Mouse (Mus musculus) kidney, postnatal 0 days (tissue): ENCODE data around the gene Inpp5a. TPM values are rescaled to one million over a fixed set of nuclear protein-coding genes. Genes with fewer than 3 reads are reported as not detected.

ENCODE experiments used
- ATAC-seq: fragments of 200-750 bp; cut with Nextera tagmentation; replicated peaks from 2 replicates; pipeline ENCODE4 v1.8.0; 2017; ENCODE audit warnings: low read depth, moderate number of reproducible peaks, moderate TSS enrichment, moderate library complexity; ENCODE audit not compliant: low FRiP score
- DNase-seq: peaks from one replicate; pipeline ENCODE4 v3.0.0-alpha.2; 2016; ENCODE audit warnings: low spot score
- H3K27ac ChIP-seq: fragments of 300-500 bp; sonication (generic); 2 replicates; pipeline ENCODE4 v1.5.1; 2014; ENCODE audit warnings: mild to moderate bottlenecking
- H3K27me3 ChIP-seq: fragments of 300-500 bp; sonication (generic); 2 replicates; pipeline ENCODE4 v1.6.1; 2014; ENCODE audit warnings: low read length, mixed read lengths; ENCODE audit not compliant: insufficient read depth
- H3K36me3 ChIP-seq: fragments of 300-500 bp; sonication (generic); 2 replicates; pipeline ENCODE4 v1.6.1; 2014; ENCODE audit warnings: low read length, mixed read lengths; ENCODE audit not compliant: insufficient read depth
- H3K4me1 ChIP-seq: fragments of 300-500 bp; sonication (generic); replicated peaks from 2 replicates; pipeline ENCODE4 v1.6.1; 2014; ENCODE audit warnings: antibody characterized with exemption, low read length, mixed read lengths; ENCODE audit not compliant: insufficient read depth
- H3K4me2 ChIP-seq: fragments of 300-500 bp; sonication (generic); 2 replicates; pipeline ENCODE4 v1.6.1; 2014; ENCODE audit warnings: mild to moderate bottlenecking, low read length, moderate library complexity, mixed read lengths
- H3K4me3 ChIP-seq: fragments of 300-500 bp; sonication (generic); replicated peaks from 2 replicates; pipeline ENCODE4 v1.5.1; 2014; ENCODE audit warnings: low read depth, low read length
- H3K9ac ChIP-seq: fragments of 300-500 bp; sonication (generic); 2 replicates; pipeline ENCODE4 v1.6.1; 2014; ENCODE audit warnings: low read depth, low read length
- H3K9me3 ChIP-seq: fragments of 300-500 bp; sonication (generic); replicated peaks from 2 replicates; pipeline ENCODE4 v1.6.1; 2016; ENCODE audit warnings: low read length, inconsistent platforms, mixed read lengths
- CTCF ChIP-seq: IDR thresholded peaks from 2 replicates; pipeline ENCODE4 v1.5.1; 2016; ENCODE audit warnings: antibody characterized with exemption, low read depth, mild to moderate bottlenecking, moderate library complexity
- WGBS: fragments of 180-500 bp; shearing (Covaris S2); extraction: QIAGEN DNeasy Blood & Tissue Kit; methylation state at CpG from one replicate; pipeline ENCODE4 v1.1.7; 2014; 5-methylcytosine and 5-hydroxymethylcytosine counted together
- polyA plus RNA-seq: library from polyadenylated mRNA; unstranded; fragments of >200 nt; fragmentation: Nextera tagmentation; extraction: Ambion mirVana; gene quantifications from 2 replicates; pipeline ENCODE4 v1.2.1, GENCODE M21; 2015

Inpp5a gene
- polyA plus RNA-seq, 1 experiment from 2014 or later = 24.3 TPM

DNA sequence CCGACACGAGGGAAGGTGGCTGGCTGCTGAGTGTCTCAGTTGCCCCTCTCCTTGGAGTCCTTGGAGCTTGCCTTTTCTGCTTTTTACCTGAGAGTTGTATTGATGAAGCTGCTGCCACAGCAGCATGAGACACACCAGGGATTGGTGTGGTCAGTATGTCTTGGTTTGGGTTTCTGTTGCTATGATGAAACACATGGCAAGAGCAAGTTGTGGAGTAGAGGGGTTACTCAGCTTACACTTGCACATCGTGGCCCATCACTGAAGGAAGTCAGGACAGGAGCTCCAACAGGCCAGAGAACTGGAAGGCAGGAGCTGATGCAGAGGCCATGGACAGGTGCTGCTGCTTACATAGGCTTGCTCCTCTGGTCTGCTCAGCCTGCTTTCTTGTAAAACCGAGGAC is 76.6 kb downstream of the Inpp5a start:
- Histone ChIP-seq H3K9me3 (no peaks in the 10 kb centered on the region), H3K27me3 (no peaks in the 10 kb centered on the region), H3K4me1 (peaks cover 18% of the 10 kb centered on the region), H3K4me2 (no peak overlapping the region), H3K36me3 (no peaks in the 10 kb centered on the region), H3K4me3 (no peak overlapping the region), H3K9ac (no peak overlapping the region), H3K27ac (no peak overlapping the region)
- DNase-seq (no peak), ATAC-seq (no peak)
- no peak for TF ChIP-seq CTCF
- WGBS = 74% methylated on average over 4 of the region's 4 CpGs

DNA sequence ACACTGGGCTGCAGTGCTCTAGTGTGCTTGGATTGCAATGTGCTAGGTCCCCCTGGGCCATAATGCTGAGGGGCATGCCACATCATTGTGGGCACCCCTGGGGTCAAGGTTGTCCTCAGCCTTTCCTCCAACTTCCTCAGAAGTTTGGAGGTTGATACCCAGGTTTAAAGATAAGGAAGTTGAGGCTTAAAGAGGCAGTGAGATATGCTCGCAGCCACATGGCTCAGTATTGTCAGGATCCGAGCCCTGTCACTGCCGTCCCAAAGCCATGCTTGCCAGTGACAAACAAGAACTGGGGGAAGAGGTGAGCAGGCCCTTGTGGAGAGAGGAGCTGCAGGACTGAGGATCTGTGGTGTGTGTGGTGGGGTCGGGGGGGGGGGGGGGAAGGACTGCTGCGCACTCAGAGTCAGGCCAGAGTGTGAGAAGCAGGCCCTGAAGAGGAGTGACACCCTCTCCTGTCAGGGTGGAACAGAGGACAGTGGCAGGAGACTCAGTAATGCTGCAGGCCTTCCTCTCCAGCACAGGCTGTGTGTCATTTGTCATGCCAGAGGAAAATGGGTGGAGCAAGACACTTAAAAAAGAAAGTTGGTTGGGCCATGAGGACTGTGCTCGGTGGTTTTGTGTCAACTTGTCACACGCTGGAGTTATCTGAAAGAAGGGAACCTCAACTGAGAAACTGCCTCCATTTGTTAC is 77.7 kb downstream of the Inpp5a start:
- Histone ChIP-seq H3K27me3 (no peaks in the 10 kb centered on the region), H3K27ac (peak overlapping the region; percentile 65), H3K36me3 (no peaks in the 10 kb centered on the region), H3K9ac (no peak overlapping the region), H3K4me2 (0 out of 2 replicates have a peak overlapping the region, but pooled peaks have one; percentile 10), H3K4me3 (no peak overlapping the region), H3K4me1 (peaks cover 18% of the 10 kb centered on the region), H3K9me3 (no peaks in the 10 kb centered on the region)
- peak; percentile 29 for DNase-seq
- TF ChIP-seq CTCF = no peak
- ATAC-seq = no peak
- WGBS = 52% methylated on average over 7 of the region's 7 CpGs

DNA sequence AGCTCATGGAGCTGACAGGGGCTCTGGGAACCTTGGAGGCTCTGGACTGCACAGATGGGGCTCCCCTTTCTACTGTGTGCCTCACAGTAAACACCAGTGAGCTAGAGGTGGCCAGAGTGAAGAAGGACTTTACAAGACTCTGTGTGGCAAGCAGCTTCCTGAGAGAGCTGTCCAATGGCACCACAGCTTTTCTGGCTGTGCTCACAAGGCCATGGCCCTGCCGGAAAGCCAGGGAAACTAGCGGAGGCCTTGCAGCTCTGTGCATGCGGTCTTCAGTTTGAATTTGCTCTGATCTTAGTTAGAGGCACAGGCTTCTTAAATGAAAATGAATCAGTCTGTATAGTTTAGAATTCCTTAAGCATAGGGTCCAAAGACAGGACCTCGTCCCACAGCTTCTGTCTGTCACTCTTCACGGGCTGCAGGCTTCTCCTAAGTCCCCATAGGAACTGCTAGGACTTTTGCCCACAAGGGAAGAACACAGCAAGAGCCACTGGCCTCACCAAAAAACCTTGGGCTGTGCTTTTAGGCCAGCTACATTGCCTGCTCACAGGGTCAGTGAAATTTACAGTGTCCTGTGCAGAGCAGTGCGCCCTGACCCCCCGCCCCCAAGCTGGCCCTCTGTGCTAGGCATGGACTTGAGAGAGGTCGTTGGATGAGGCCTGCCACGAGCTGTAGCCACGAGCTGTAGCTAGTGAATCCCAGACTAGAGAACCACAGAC is 78.4 kb downstream of the Inpp5a start:
- Histone ChIP-seq H3K4me1 (peaks cover 18% of the 10 kb centered on the region), H3K4me3 (no peak overlapping the region), H3K27ac (peak overlapping the region; percentile 65), H3K4me2 (0 out of 2 replicates have a peak overlapping the region, but pooled peaks have one; percentile 10), H3K9ac (no peak overlapping the region), H3K9me3 (no peaks in the 10 kb centered on the region), H3K36me3 (no peaks in the 10 kb centered on the region), H3K27me3 (no peaks in the 10 kb centered on the region)
- DNase-seq (peak; percentile 35), ATAC-seq (peak; percentile 7; the same call in 1 of the 2 replicates)
- WGBS = 46% methylated on average over 10 of the region's 10 CpGs
- TF ChIP-seq CTCF = no peak

DNA sequence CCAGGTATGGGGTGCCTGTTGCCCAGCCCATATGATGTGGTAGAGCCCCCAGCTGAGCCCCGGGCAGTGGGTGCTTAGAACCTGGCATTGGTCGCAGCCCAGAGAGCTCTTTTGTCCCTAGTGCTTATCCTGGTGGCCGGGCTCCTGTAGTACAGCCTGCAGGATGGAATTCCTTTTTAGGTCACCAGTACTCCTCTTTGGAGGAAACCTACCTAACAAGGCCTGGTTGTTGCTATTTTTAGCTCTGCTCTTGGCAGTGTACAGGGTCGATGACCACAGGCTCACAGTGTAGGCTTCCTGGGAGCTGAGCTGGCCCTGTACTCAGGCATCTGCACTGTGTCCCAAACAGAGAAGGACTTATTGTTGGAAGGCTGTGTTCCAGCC is 79.0 kb downstream of the Inpp5a start:
- ATAC-seq = peak; percentile 71
- Histone ChIP-seq H3K9ac (no peak overlapping the region), H3K4me1 (peaks cover 22% of the 10 kb centered on the region), H3K36me3 (no peaks in the 10 kb centered on the region), H3K9me3 (no peaks in the 10 kb centered on the region), H3K27me3 (no peaks in the 10 kb centered on the region), H3K27ac (0 out of 2 replicates have a peak overlapping the region, but pooled peaks have one; percentile 65), H3K4me3 (no peak overlapping the region), H3K4me2 (no peak overlapping the region)
- DNase-seq = peak; percentile 53
- TF ChIP-seq CTCF = peak; percentile 44; the same call in 1 of the 2 replicates
- 60% methylated on average over 4 of the region's 4 CpGs for WGBS

DNA sequence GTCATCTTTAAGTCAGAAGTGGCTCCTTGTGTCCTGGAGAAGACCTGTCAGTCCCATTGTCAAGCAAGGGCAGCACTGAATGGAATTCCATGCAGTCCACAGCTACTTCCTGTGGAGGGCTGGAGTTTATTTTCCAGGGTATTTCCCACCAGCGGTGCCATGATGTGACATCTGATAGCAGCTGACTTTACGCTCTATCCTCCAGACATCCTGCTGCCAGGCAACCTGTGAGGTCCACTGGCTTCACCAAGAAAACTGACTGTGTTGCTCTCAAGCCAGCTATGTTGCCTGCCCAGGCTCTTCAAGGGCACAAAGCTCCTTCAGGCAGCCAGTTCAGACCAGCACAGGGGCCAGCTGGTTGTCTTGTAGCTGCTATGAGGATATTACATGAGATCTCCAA is 79.5 kb downstream of the Inpp5a start:
- no peak for TF ChIP-seq CTCF
- Histone ChIP-seq H3K27ac (peak overlapping the region; percentile 65), H3K27me3 (no peaks in the 10 kb centered on the region), H3K9ac (no peak overlapping the region), H3K36me3 (no peaks in the 10 kb centered on the region), H3K4me3 (no peak overlapping the region), H3K9me3 (no peaks in the 10 kb centered on the region), H3K4me2 (no peak overlapping the region), H3K4me1 (peaks cover 24% of the 10 kb centered on the region)
- 23% methylated on average over 2 of the region's 2 CpGs for WGBS
- ATAC-seq (peak; percentile 30; the same call in 1 of the 2 replicates), DNase-seq (peak; percentile 75)

DNA sequence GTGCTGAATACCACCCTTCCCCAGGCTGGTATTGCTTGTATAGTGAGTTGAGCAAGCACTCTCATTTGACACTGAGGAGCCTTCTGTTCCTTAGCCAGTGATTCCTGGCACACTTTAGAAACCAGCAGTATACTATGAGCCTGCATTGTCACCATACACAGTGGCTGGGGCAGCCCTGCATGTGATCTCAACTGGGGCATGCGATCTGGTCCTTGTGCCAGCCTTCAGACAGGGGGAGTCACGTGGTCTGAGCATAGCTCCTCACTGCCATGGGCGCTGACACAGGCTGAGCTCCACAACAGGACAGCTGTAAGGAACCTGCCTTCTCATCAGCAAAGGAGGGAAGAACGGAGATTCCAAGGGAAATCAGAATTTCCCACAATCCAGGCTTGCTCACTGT is 80.5 kb downstream of the Inpp5a start:
- no peaks in the 10 kb centered on the region for H3K36me3 ChIP-seq
- H3K27me3 ChIP-seq = no peaks in the 10 kb centered on the region
- peaks cover 24% of the 10 kb centered on the region for H3K4me1 ChIP-seq
- H3K4me3 ChIP-seq = no peak overlapping the region
- TF ChIP-seq CTCF = no peak
- no peak for ATAC-seq
- WGBS = 87% methylated on average over 4 of the region's 4 CpGs
- H3K9ac ChIP-seq = no peak overlapping the region
- H3K27ac ChIP-seq = no peak overlapping the region
- no peak overlapping the region for H3K4me2 ChIP-seq
- H3K9me3 ChIP-seq = no peaks in the 10 kb centered on the region
- no peak for DNase-seq
